In genomic region chr2:49160232-49160947, GRCm38 (mm10) we compare ENCODE assay signal across 28 mouse cellular contexts.
DNase-seq lines count a peak whose midpoint lies in the region; ATAC-seq and TF ChIP-seq lines count a peak whose summit lies in the region.
"Had no signal": no experiment of that assay in that cellular context is flagged by ENCODE, and none has a peak within 500 bp of the region (broad histone marks: within the 10 kb centered on the region; RNA-seq: fewer than 3 reads in every experiment).

No protein-coding gene starts in this region.

- no peak overlapping the region for H3K27ac ChIP-seq in liver, embryonic 11.5 days (ENCODE audit: low read depth, low read length)
- H3K27ac ChIP-seq in liver, postnatal 0 days (ENCODE audit: low read depth), result no peak overlapping the region
- H3K27ac ChIP-seq in thymus, adult 2 months (ENCODE audit: control insufficient read depth, insufficient read depth, low read length), result no peak overlapping the region
- no peak overlapping the region for H3K27ac ChIP-seq in forebrain, embryonic 16.5 days (ENCODE audit: low read length)
- H3K27ac ChIP-seq: embryonic facial prominence, embryonic 15.5 days; forebrain, embryonic 10.5 days; heart, embryonic 15.5 days; hindbrain, embryonic 13.5 days; kidney, embryonic 15.5 days; limb, embryonic 13.5 days; lung, embryonic 15.5 days; midbrain, embryonic 15.5 days; neural tube, embryonic 13.5 days; stomach, postnatal 0 days had no signal

- peak; percentile 81 for ATAC-seq in liver, embryonic 11.5 days (replicated peaks; ENCODE audit: low FRiP score)
- peak; percentile 39 for ATAC-seq in erythroid progenitor cell, adult 5-6 weeks (replicated peaks; ENCODE audit: low FRiP score, poor library complexity, severe bottlenecking)
- ATAC-seq in liver, postnatal 0 days, result no peak
- no peak for ATAC-seq in forebrain, embryonic 16.5 days
- ATAC-seq: forebrain, postnatal 0 days; midbrain, embryonic 15.5 days; Patski had no signal

- H3K36me3 ChIP-seq in liver, embryonic 11.5 days (ENCODE audit: control insufficient read depth, insufficient read depth, low read length), result peaks cover 2% of the 10 kb centered on the region; the same call in 1 of the 2 replicates
- peaks cover 6% of the 10 kb centered on the region; the same call in 1 of the 2 replicates for H3K36me3 ChIP-seq in liver, postnatal 0 days (replicated peaks; ENCODE audit: insufficient read depth, low read length)
- H3K36me3 ChIP-seq in thymus, adult 2 months (ENCODE audit: control insufficient read depth, insufficient read depth, low read length), result no peaks in the 10 kb centered on the region
- 0 out of 2 replicates have a peak, but pooled peaks cover 3% of the 10 kb centered on the region for H3K36me3 ChIP-seq in forebrain, embryonic 16.5 days (ENCODE audit: control insufficient read depth, insufficient read depth)
- H3K36me3 ChIP-seq: midbrain, embryonic 15.5 days had no signal

- TF ChIP-seq POLR2A in thymus, adult 2 months (IDR thresholded peaks at IDR 0.05; ENCODE audit: control insufficient read depth, extremely low read depth, insufficient read depth, low read length, poor library complexity), result no peak

- no peak for DNase-seq in liver, embryonic 11.5 days (ENCODE audit: low spot score)
- DNase-seq in liver, result no peak
- DNase-seq in liver, postnatal 0 days, result no peak
- no peak for DNase-seq in right cerebral cortex, postnatal 25 days
- no peak for DNase-seq in thymus, adult 2 months
- DNase-seq in frontal cortex, postnatal 10 days (ENCODE audit: low spot score in 2 of 2), result no peak
- DNase-seq: cerebellum, adult 8-10 months; cerebellum, postnatal 36 days; forebrain, postnatal 0 days; gastrocnemius, postnatal 36 days; heart, postnatal 36 days; kidney, adult 11 months; kidney, postnatal 36 days; layer of hippocampus, adult 9-11 months; lung, postnatal 36 days had no signal

- 0 out of 2 replicates have a peak, but pooled peaks have one; percentile 19 for TF ChIP-seq EP300 in liver, postnatal 0 days (IDR thresholded peaks at IDR 0.05; ENCODE audit: low read depth)

- no peak overlapping the region for H3K4me3 ChIP-seq in liver, embryonic 11.5 days (ENCODE audit: low read depth, low read length)
- H3K4me3 ChIP-seq in liver, postnatal 0 days (ENCODE audit: low read depth, low read length), result no peak overlapping the region
- no peak overlapping the region for H3K4me3 ChIP-seq in thymus, adult 2 months (ENCODE audit: control insufficient read depth, insufficient read depth, low read length)
- H3K4me3 ChIP-seq in forebrain, embryonic 16.5 days (replicated peaks; ENCODE audit: low read length), result no peak overlapping the region
- H3K4me3 ChIP-seq: embryonic facial prominence, embryonic 15.5 days; forebrain, embryonic 10.5 days; heart, embryonic 15.5 days; hindbrain, embryonic 13.5 days; kidney, embryonic 15.5 days; limb, embryonic 13.5 days; lung, embryonic 15.5 days; midbrain, embryonic 15.5 days; neural tube, embryonic 13.5 days had no signal

- H3K4me2 ChIP-seq in liver, embryonic 11.5 days, result no peak overlapping the region; the same call in 1 of the 2 replicates
- peak overlapping the region; percentile 11; the same call in 1 of the 2 replicates for H3K4me2 ChIP-seq in liver, postnatal 0 days (ENCODE audit: low read depth, low read length)
- H3K4me2 ChIP-seq in forebrain, embryonic 16.5 days (ENCODE audit: low read length), result no peak overlapping the region
- H3K4me2 ChIP-seq: embryonic facial prominence, embryonic 15.5 days; heart, embryonic 15.5 days; hindbrain, embryonic 13.5 days; kidney, embryonic 15.5 days; limb, embryonic 13.5 days; lung, embryonic 15.5 days; midbrain, embryonic 15.5 days; neural tube, embryonic 13.5 days had no signal

- no peaks in the 10 kb centered on the region for H3K4me1 ChIP-seq in liver, embryonic 11.5 days (replicated peaks; ENCODE audit: control insufficient read depth, insufficient read depth, low read length)
- H3K4me1 ChIP-seq in liver, postnatal 0 days (ENCODE audit: insufficient read depth), result no peaks in the 10 kb centered on the region
- H3K4me1 ChIP-seq in thymus, adult 2 months (replicated peaks; ENCODE audit: control insufficient read depth, insufficient read depth, low read length), result no peaks in the 10 kb centered on the region
- H3K4me1 ChIP-seq in forebrain, embryonic 16.5 days (replicated peaks; ENCODE audit: control insufficient read depth, insufficient read depth, low read length), result no peaks in the 10 kb centered on the region
- H3K4me1 ChIP-seq: embryonic facial prominence, embryonic 15.5 days; forebrain, embryonic 10.5 days; heart, embryonic 15.5 days; hindbrain, embryonic 13.5 days; kidney, embryonic 15.5 days; limb, embryonic 13.5 days; lung, embryonic 15.5 days; midbrain, embryonic 15.5 days; neural tube, embryonic 13.5 days had no signal

- no peaks in the 10 kb centered on the region for H3K27me3 ChIP-seq in liver, embryonic 11.5 days (replicated peaks; ENCODE audit: control insufficient read depth, insufficient read depth, low read length)
- no peaks in the 10 kb centered on the region for H3K27me3 ChIP-seq in liver, postnatal 0 days (ENCODE audit: insufficient read depth, low read length)
- no peaks in the 10 kb centered on the region for H3K27me3 ChIP-seq in thymus, adult 2 months (ENCODE audit: control insufficient read depth, insufficient read depth, low read length)
- no peaks in the 10 kb centered on the region for H3K27me3 ChIP-seq in forebrain, embryonic 16.5 days (replicated peaks; ENCODE audit: control insufficient read depth, insufficient read depth, low read length)
- H3K27me3 ChIP-seq: embryonic facial prominence, embryonic 15.5 days; heart, embryonic 15.5 days; hindbrain, embryonic 13.5 days; kidney, embryonic 15.5 days; limb, embryonic 13.5 days; lung, embryonic 15.5 days; midbrain, embryonic 15.5 days; neural tube, embryonic 13.5 days; Patski had no signal

- WGBS in liver, embryonic 11.5 days, result 71% methylated on average over 5 of the region's 5 CpGs
- 63% methylated on average over 5 of the region's 5 CpGs for WGBS in liver, postnatal 0 days (ENCODE audit: insufficient replicate concordance)
- 96% methylated on average over 5 of the region's 5 CpGs for WGBS in thymus, adult 2 months
- 79% methylated on average over 5 of the region's 5 CpGs for whole genome bisulfite sequencing in forebrain, embryonic 16.5 days

- no peaks in the 10 kb centered on the region for H3K9me3 ChIP-seq in liver, embryonic 11.5 days (ENCODE audit: control insufficient read depth, low read length)
- peaks cover 9% of the 10 kb centered on the region; the same call in 1 of the 2 replicates for H3K9me3 ChIP-seq in liver, postnatal 0 days (ENCODE audit: low read length)
- peaks cover 2% of the 10 kb centered on the region; the same call in 1 of the 2 replicates for H3K9me3 ChIP-seq in forebrain, embryonic 16.5 days (ENCODE audit: control insufficient read depth, low read length)
- H3K9me3 ChIP-seq: heart, embryonic 15.5 days; hindbrain, embryonic 13.5 days; lung, embryonic 15.5 days; midbrain, embryonic 15.5 days; neural tube, embryonic 13.5 days had no signal

- TF ChIP-seq CTCF in liver, postnatal 0 days (IDR thresholded peaks at IDR 0.05; ENCODE audit: low read depth), result no peak
- no peak for TF ChIP-seq CTCF in thymus, adult 2 months (IDR thresholded peaks at IDR 0.05; ENCODE audit: borderline replicate concordance, control insufficient read depth, extremely low read depth, insufficient read depth, low read length, poor library complexity)

- H3K9ac ChIP-seq in liver, embryonic 11.5 days (ENCODE audit: low read depth, low read length), result no peak overlapping the region
- H3K9ac ChIP-seq in liver, postnatal 0 days (replicated peaks), result no peak overlapping the region
- no peak overlapping the region for H3K9ac ChIP-seq in forebrain, embryonic 16.5 days (replicated peaks; ENCODE audit: low read depth, low read length)
- H3K9ac ChIP-seq: embryonic facial prominence, embryonic 15.5 days; forebrain, postnatal 0 days; heart, embryonic 15.5 days; hindbrain, embryonic 13.5 days; kidney, embryonic 15.5 days; limb, embryonic 13.5 days; lung, embryonic 15.5 days; midbrain, embryonic 15.5 days; neural tube, embryonic 13.5 days had no signal

Comparison
In these comparisons a context has a peak if more than half of its experiments do, and no peak if none do; other contexts are left out.
1. ATAC-seq: peak in liver, embryonic 11.5 days (single experiment) and erythroid progenitor cell, adult 5-6 weeks (single experiment); none in liver, postnatal 0 days (single experiment) and forebrain, embryonic 16.5 days (single experiment).